11 mouse cellular contexts compared by ENCODE assay signal in the genomic region with DNA sequence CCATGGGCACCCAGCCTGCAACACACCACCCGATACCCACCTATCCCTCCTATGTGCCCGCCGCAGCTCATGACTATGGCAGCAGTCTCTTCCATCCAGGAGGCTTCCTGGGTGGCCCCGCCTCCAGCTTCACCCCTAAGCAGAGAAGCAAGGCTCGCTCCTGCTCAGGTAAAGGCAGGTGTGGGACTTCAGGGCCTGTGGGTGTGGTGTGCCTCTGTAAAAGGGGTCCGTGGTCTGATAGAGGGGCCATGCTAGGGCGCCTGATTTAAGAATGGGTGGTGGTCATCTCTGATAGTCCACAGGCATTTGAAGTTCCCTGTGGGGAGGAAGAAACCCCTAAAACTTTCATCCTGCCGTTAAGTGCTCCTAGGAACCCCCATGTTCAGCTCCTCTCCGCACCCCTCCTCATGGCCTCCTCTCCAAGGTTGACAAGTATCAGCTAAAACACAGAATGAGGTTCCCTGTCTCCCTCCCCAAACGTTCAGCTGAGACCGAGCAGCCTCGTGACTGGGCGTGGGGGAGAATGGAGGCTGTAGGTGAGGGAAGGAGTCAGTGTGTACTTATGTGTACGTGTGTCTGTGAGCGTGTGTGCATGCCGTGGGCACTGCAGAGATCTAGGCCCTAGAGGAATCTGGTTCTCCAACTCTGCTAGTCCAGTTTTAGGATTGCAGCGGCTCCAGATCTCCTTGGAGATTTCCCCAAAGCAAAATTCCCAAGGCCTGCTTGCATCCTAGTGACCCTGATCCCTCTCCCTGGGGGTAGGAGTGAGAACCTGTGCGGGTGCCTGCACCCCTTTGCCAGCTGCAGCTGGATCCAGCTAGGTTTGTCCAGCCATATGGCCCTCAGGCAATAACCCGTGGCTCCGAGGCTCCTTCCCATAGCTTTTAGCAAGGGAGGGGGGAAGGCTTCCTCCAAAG. TPM values are rescaled to one million over a fixed set of nuclear protein-coding genes. Genes with fewer than 3 reads are reported as not detected.
DNase-seq lines count a peak whose midpoint lies in the region; ATAC-seq and TF ChIP-seq lines count a peak whose summit lies in the region.
"Had no signal": no experiment of that assay in that cellular context is flagged by ENCODE, and none has a peak within 500 bp of the region (broad histone marks: within the 10 kb centered on the region; RNA-seq: fewer than 3 reads in every experiment).

No protein-coding gene starts in this region.

- no peak for TF ChIP-seq CTCF in C2C12 (IDR thresholded peaks at IDR 0.05; ENCODE audit: control insufficient read depth, insufficient read depth, insufficient read length)

- H3K9me3 ChIP-seq in heart, embryonic 11.5 days (replicated peaks; ENCODE audit: control insufficient read depth, low read length), result no peaks in the 10 kb centered on the region
- H3K9me3 ChIP-seq in embryonic facial prominence, embryonic 14.5 days (ENCODE audit: control insufficient read depth, low read length), result no peaks in the 10 kb centered on the region
- no peaks in the 10 kb centered on the region for H3K9me3 ChIP-seq in limb, embryonic 12.5 days
- H3K9me3 ChIP-seq: liver, embryonic 15.5 days had no signal

- H3K4me3 ChIP-seq in heart, embryonic 11.5 days (ENCODE audit: low read depth, low read length), result peak overlapping the region; percentile 47
- H3K4me3 ChIP-seq in C2C12 (ENCODE audit: insufficient read depth, poor library complexity, severe bottlenecking), result peak overlapping the region; percentile 6
- peak overlapping the region; percentile 51 for H3K4me3 ChIP-seq in embryonic facial prominence, embryonic 14.5 days (ENCODE audit: low read depth, low read length)
- H3K4me3 ChIP-seq in limb, embryonic 12.5 days (replicated peaks), result peak overlapping the region; percentile 48

- H3K79me2 ChIP-seq in C2C12 (ENCODE audit: control insufficient read depth, insufficient read depth), result peaks cover 36% of the 10 kb centered on the region

- H3K79me3 ChIP-seq in C2C12 (ENCODE audit: low read depth), result peaks cover 15% of the 10 kb centered on the region

- H3ac ChIP-seq in C2C12 (ENCODE audit: control insufficient read depth, insufficient read length, low read depth), result peak overlapping the region; percentile 63

- peaks cover 89% of the 10 kb centered on the region for H3K27me3 ChIP-seq in heart, embryonic 11.5 days (ENCODE audit: control insufficient read depth, insufficient read depth, low read length)
- H3K27me3 ChIP-seq in C2C12 (ENCODE audit: control insufficient read depth, insufficient read depth, insufficient read length), result no peaks in the 10 kb centered on the region
- peaks cover 96% of the 10 kb centered on the region for H3K27me3 ChIP-seq in embryonic facial prominence, embryonic 14.5 days (replicated peaks; ENCODE audit: control insufficient read depth, insufficient read depth, low read length)
- peaks cover 99% of the 10 kb centered on the region for H3K27me3 ChIP-seq in limb, embryonic 12.5 days

- peak overlapping the region; percentile 71 for H3K4me2 ChIP-seq in heart, embryonic 11.5 days
- H3K4me2 ChIP-seq in embryonic facial prominence, embryonic 14.5 days (ENCODE audit: low read depth, low read length), result peak overlapping the region; percentile 77
- no peak overlapping the region for H3K4me2 ChIP-seq in limb, embryonic 12.5 days

- WGBS in heart, embryonic 11.5 days (ENCODE audit: insufficient replicate concordance), result 20% methylated on average over 20 of the region's 20 CpGs
- WGBS in embryonic facial prominence, embryonic 14.5 days, result 17% methylated on average over 19 of the region's 20 CpGs
- WGBS in limb, embryonic 12.5 days, result 9% methylated on average over 20 of the region's 20 CpGs

- DNase-seq in heart, postnatal 36 days, result no peak
- DNase-seq in embryonic facial prominence, embryonic 14.5 days (ENCODE audit: low spot score), result no peak
- no peak for DNase-seq in spleen, adult 12 weeks (ENCODE audit: low spot score)
- DNase-seq in natural killer cell, adult 2 months (ENCODE audit: low spot score in 2 of 2), result no peak
- DNase-seq in gastrocnemius, postnatal 10 days, result no peak

- peak overlapping the region; percentile 40 for H3K9ac ChIP-seq in heart, embryonic 11.5 days (ENCODE audit: low read depth, low read length)
- peak overlapping the region; percentile 66; the same call in 1 of the 2 replicates for H3K9ac ChIP-seq in embryonic facial prominence, embryonic 14.5 days (ENCODE audit: low read depth, low read length)
- H3K9ac ChIP-seq in limb, embryonic 12.5 days (replicated peaks), result no peak overlapping the region
- H3K9ac ChIP-seq: liver, embryonic 15.5 days had no signal

- intact Hi-C loops in heart, postnatal 36 days (cut with DNase I), result no loop called here

- peaks cover 39% of the 10 kb centered on the region for H3K4me1 ChIP-seq in heart, embryonic 11.5 days (ENCODE audit: control insufficient read depth, insufficient read depth, low read length)
- H3K4me1 ChIP-seq in embryonic facial prominence, embryonic 14.5 days (ENCODE audit: control insufficient read depth, insufficient read depth, low read length), result peaks cover 16% of the 10 kb centered on the region
- peaks cover 50% of the 10 kb centered on the region for H3K4me1 ChIP-seq in limb, embryonic 12.5 days (replicated peaks)

- ATAC-seq in heart, embryonic 11.5 days (replicated peaks; ENCODE audit: insufficient number of reproducible peaks, low FRiP score, low TSS enrichment), result no peak
- no peak for ATAC-seq in embryonic facial prominence, embryonic 14.5 days (ENCODE audit: low read depth)
- no peak for ATAC-seq in limb, embryonic 12.5 days (ENCODE audit: insufficient number of reproducible peaks, insufficient read depth, low FRiP score, low TSS enrichment, low read depth)

- 0 out of 2 replicates have a peak overlapping the region, but pooled peaks have one; percentile 75 for H3K27ac ChIP-seq in heart, embryonic 11.5 days (ENCODE audit: low read depth, low read length)
- H3K27ac ChIP-seq in embryonic facial prominence, embryonic 14.5 days (replicated peaks; ENCODE audit: low read depth, low read length), result no peak overlapping the region
- no peak overlapping the region for H3K27ac ChIP-seq in limb, embryonic 12.5 days
- H3K27ac ChIP-seq: liver, embryonic 15.5 days had no signal

- H3K36me3 ChIP-seq in heart, embryonic 11.5 days (ENCODE audit: control insufficient read depth, insufficient read depth, low read length), result no peaks in the 10 kb centered on the region
- H3K36me3 ChIP-seq in C2C12 (ENCODE audit: control insufficient read depth, insufficient read depth), result peaks cover 32% of the 10 kb centered on the region
- H3K36me3 ChIP-seq in embryonic facial prominence, embryonic 14.5 days (ENCODE audit: control insufficient read depth, insufficient read depth, low read length), result no peaks in the 10 kb centered on the region
- no peaks in the 10 kb centered on the region for H3K36me3 ChIP-seq in limb, embryonic 12.5 days
- H3K36me3 ChIP-seq: liver, embryonic 15.5 days had no signal

TF ChIP-seq in C2C12, 6 proteins besides CTCF, POLR2A, EP300 and RAD21:
- TF ChIP-seq FOSL1 (IDR thresholded peaks at IDR 0.05; ENCODE audit: insufficient read depth, low read length, poor library complexity, severe bottlenecking) (no peak), MYOD1 (IDR thresholded peaks at IDR 0.05; ENCODE audit: control insufficient read depth, insufficient read length, low read depth) (no peak), USF1 (IDR thresholded peaks at IDR 0.05; ENCODE audit: low read depth) (no peak)
TF ChIP-seq in C2C12: peak in this region for 0.

RNA-seq across cellular contexts. Expression of a gene that starts 7.3 kb away (rescaled TPM):
- 14.3 and 14.5 TPM in 2 replicates for polyA plus RNA-seq in heart, embryonic 11.5 days (2014; fragmentation: Nextera tagmentation; extraction: Ambion mirVana)
- total RNA-seq in heart, postnatal 36 days (2021), result 10 to 100 TPM; 17.3 to 20.1 TPM
- polyA plus RNA-seq in C2C12 (2012; fragmentation: generic; extraction: Trizol), result 45.8 TPM
- polyA plus RNA-seq in embryonic facial prominence, embryonic 14.5 days (2014; fragmentation: Nextera tagmentation; extraction: Ambion mirVana), result 27.1 and 31.6 TPM in 2 replicates
- polyA plus RNA-seq in limb, embryonic 12.5 days (2016; fragmentation: Nextera tagmentation; extraction: Ambion mirVana), result 5.7 and 8.6 TPM in 2 replicates
- 1 to 10 TPM; 5.7 to 6.0 TPM for total RNA-seq in gastrocnemius, postnatal 10 days (2021)

RNA-seq across cellular contexts. Expression of a gene that starts 21.1 kb away (rescaled TPM):
- polyA plus RNA-seq in heart, embryonic 11.5 days (2014; fragmentation: Nextera tagmentation; extraction: Ambion mirVana), result not detected in 2 replicates
- total RNA-seq in heart, postnatal 36 days (2021), result not detected
- polyA plus RNA-seq in C2C12 (2012; fragmentation: generic; extraction: Trizol), result not detected
- not detected in 2 replicates for polyA plus RNA-seq in embryonic facial prominence, embryonic 14.5 days (2014; fragmentation: Nextera tagmentation; extraction: Ambion mirVana)
- not detected in 2 replicates for polyA plus RNA-seq in limb, embryonic 12.5 days (2016; fragmentation: Nextera tagmentation; extraction: Ambion mirVana)
- not detected for total RNA-seq in gastrocnemius, postnatal 10 days (2021)
- total RNA-seq: ES-E14 had no signal
- polyA plus RNA-seq: liver, embryonic 15.5 days; small intestine, adult 2 months had no signal
